Mouse (Mus musculus) cerebellum, postnatal 25 days (tissue): ENCODE measurements around the gene Adrb1.

ENCODE experiments used
- DNase-seq, 2 experiments: peaks; one replicate each; pipeline ENCODE4 v3.0.0; 2021; ENCODE audit warnings: mixed read lengths in 2 of 2

Adrb1 gene

GRCm38 (mm10) chr19:56721387-56722211, at the start of gene Adrb1:
TSS of gene Adrb1 (plus strand) at chr19:56722199.
- DNase-seq, result peak; percentile 29 to 58

DNA sequence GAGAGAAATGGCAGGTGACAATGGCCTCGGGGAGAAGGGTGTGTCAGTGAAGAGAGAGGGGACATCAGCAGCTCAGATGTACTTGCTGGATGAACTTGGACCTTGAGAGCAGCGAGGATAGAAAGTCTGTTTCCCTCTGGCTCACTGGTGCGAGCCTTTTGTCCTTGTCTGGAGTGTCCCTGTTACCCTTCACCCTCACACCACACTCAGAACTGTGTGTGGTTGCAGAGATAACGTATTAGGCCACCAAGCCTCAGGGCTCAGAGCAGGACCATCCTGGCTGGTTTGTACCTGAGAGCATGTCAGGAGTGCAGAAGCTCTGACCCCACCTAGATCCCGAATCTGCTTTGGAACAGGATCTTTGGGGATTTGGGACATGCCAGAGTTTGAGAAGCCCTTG, 46.3 kb upstream of the Adrb1 start:
- DNase-seq, result no peak

DNA sequence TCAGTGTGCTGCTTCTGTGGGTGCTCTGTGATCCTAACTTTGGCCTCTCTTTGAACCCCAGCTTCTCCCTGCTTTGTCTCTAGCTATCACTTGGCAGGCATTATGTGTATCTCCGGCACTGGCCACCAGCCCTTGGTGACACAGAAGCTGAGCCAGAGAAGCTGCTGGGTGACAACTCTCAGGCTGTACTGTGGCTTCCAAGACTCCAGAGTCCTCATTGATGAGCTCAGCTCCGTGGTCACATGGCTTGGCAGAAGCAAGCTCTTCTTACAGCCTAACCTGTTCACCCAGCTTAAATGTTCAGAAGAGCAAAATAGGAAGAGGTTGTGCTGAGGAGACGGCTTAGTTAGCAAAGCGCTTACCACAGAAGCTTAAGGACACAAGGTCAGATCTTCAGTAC, 45.5 kb upstream of the Adrb1 start:
- DNase-seq, result peak; percentile 29 to 36

- no peak for DNase-seq
Observed at GRCm38 (mm10) chr19:56677611-56678010, 44.4 kb upstream of the Adrb1 start.

GRCm38 (mm10) chr19:56678516-56678915, 43.5 kb upstream of the Adrb1 start:
- no peak for DNase-seq

DNA sequence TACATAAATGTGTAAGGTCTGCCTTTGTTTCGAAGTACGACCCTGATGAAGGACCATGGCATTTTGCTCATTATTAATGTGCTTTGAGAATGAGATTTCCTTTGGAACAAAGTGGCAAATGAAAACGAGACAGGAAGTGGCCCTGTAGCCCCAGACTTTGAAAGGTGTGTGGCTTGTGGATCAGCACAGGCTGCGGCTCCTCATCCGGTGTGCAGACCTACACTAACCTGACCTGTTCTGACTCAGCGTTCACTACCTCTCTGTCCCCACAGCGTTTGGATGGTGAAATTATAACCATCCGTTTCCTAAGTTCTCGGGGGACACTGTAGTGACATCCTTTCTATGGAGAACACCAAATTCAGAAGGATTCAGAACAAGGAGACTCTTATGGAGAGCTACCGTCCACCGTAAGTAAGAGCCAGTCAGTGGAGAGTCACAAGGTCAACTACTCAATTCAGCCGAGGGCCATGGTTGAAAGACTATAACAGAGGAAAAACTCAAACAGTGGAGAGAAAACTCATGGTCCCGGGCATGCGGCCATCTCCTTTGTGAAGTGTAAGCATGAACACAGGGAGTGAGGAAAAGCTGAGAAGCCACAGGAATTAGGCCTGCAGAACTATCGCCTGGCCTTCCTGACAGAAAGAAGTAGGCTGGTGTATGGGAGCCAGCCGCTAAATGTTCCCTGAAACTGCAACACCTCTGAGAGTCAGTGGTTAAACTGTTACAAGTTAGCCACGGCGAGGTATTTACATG, 42.6 kb upstream of the Adrb1 start:
- DNase-seq, result no peak

GRCm38 (mm10) chr19:56679992-56680391, 42.0 kb upstream of the Adrb1 start:
- DNase-seq, result no peak

- DNase-seq, result no peak
Observed at GRCm38 (mm10) chr19:56682297-56682696, 39.7 kb upstream of the Adrb1 start.

- DNase-seq, result no peak
Observed at GRCm38 (mm10) chr19:56682843-56683242, 39.2 kb upstream of the Adrb1 start.

- no peak for DNase-seq
Observed at GRCm38 (mm10) chr19:56685515-56685914, 36.5 kb upstream of the Adrb1 start.

- peak; percentile 50 to 67 for DNase-seq
Observed at GRCm38 (mm10) chr19:56686218-56686617, 35.8 kb upstream of the Adrb1 start.

GRCm38 (mm10) chr19:56687026-56687635, 34.9 kb upstream of the Adrb1 start:
- DNase-seq, result no peak

GRCm38 (mm10) chr19:56687676-56688075, 34.3 kb upstream of the Adrb1 start:
- no peak for DNase-seq

GRCm38 (mm10) chr19:56688661-56689335, 33.2 kb upstream of the Adrb1 start:
- no peak for DNase-seq

GRCm38 (mm10) chr19:56689493-56689892, 32.5 kb upstream of the Adrb1 start:
- no peak for DNase-seq

- no peak for DNase-seq
Observed at GRCm38 (mm10) chr19:56691103-56691502, 30.9 kb upstream of the Adrb1 start.

- no peak for DNase-seq
Observed at GRCm38 (mm10) chr19:56692451-56692850, 29.5 kb upstream of the Adrb1 start.

GRCm38 (mm10) chr19:56697370-56698144, 24.4 kb upstream of the Adrb1 start:
- DNase-seq, result peak in 1 of 2 experiments; percentile 27

- DNase-seq, result no peak
Observed at GRCm38 (mm10) chr19:56700848-56701247, 21.2 kb upstream of the Adrb1 start.

DNA sequence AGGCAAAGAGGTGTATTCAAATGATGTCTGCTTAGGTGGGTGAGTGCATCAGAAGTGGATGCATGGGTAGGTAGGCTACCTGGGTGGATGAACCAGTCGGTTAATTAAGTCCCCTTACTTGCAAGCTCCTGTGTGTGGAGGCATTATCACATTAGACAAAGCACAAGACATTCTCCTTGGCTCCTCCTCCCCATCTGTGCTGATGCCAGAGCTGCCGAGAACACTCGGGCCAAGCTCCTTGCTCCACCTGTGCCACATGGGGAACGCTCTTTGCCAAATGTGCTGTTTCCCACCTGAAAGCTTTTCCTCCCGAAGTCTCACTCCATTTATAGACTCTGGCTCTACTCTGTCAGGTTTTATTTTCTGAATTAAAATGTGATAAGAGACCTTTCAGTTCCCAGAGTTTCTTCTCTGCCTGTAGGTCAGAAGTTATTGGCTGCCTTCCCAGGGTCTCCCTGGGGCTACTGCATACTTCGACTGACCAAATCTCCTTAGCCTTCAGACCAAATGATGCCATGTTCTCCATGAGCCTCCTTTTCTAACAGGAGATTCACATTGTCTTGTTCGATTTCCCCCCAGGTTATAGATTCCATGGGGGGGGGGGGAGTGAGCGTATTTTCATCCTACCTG, 20.5 kb upstream of the Adrb1 start:
- peak; percentile 37 to 56 for DNase-seq

DNA sequence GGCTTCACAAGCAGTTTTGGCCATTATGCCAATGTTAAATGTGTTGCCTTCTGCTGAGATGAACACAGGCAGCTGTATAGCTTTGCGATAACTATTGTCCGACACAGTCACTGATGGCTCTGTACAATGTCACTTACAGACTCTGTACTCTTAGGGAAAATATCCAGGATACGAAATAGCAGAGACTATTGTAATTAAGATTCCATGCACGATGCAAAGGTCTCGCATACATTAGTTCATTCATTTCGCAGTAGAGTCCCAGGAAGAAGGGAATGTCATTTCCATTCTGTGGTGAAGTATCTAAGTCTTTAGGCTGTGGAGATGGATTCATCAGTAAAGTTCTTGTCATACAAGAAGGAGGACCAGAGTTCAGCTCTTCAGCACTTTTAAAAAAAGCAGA, 20.0 kb upstream of the Adrb1 start:
- no peak for DNase-seq
